In genomic region chr7:44373460-44373859, GRCm38 (mm10) we compare ENCODE assay signal across 8 mouse cellular contexts. TPM values are rescaled to one million over a fixed set of nuclear protein-coding genes. Genes with fewer than 3 reads are reported as not detected.
DNase-seq lines count a peak whose midpoint lies in the region; ATAC-seq and TF ChIP-seq lines count a peak whose summit lies in the region.

No protein-coding gene starts in this region.

- TF ChIP-seq CTCF in testis, adult 2 months (IDR thresholded peaks at IDR 0.05; ENCODE audit: control insufficient read depth, insufficient read depth, insufficient replicate concordance, low read depth, low read length) = no peak

- H3K4me3 ChIP-seq in testis, adult 2 months (ENCODE audit: control insufficient read depth, low read depth, low read length) = peak overlapping the region; percentile 87
- H3K4me3 ChIP-seq in liver, embryonic 13.5 days (replicated peaks) = peak overlapping the region; percentile 65

- no peak overlapping the region for H3K27ac ChIP-seq in testis, adult 2 months (ENCODE audit: control insufficient read depth, insufficient read depth, low read depth, low read length)
- H3K27ac ChIP-seq in liver, embryonic 13.5 days = no peak overlapping the region

- peak overlapping the region; percentile 44 for H3K9ac ChIP-seq in liver, embryonic 13.5 days

- H3K4me1 ChIP-seq in testis, adult 2 months (ENCODE audit: control insufficient read depth, insufficient read depth, low read length) = peaks cover 16% of the 10 kb centered on the region
- H3K4me1 ChIP-seq in liver, embryonic 13.5 days (replicated peaks) = peaks cover 25% of the 10 kb centered on the region

- no peaks in the 10 kb centered on the region for H3K9me3 ChIP-seq in liver, embryonic 13.5 days (replicated peaks)

- peak; percentile 44 for ATAC-seq in frontal cortex, adult (ENCODE audit: low TSS enrichment)
- ATAC-seq in liver, embryonic 13.5 days (ENCODE audit: low read depth) = peak; percentile 7; the same call in 1 of the 2 replicates

- H3K27me3 ChIP-seq in testis, adult 2 months (ENCODE audit: control insufficient read depth, insufficient read depth, low read length) = no peaks in the 10 kb centered on the region
- peaks cover 3% of the 10 kb centered on the region; the same call in 1 of the 2 replicates for H3K27me3 ChIP-seq in liver, embryonic 13.5 days

- no peak for TF ChIP-seq POLR2A in testis, adult 2 months (IDR thresholded peaks at IDR 0.05; ENCODE audit: control insufficient read depth, low read depth, low read length)

- no peaks in the 10 kb centered on the region for H3K36me3 ChIP-seq in testis, adult 2 months (ENCODE audit: control insufficient read depth, insufficient read depth, low read length)
- no peaks in the 10 kb centered on the region for H3K36me3 ChIP-seq in liver, embryonic 13.5 days

- WGBS in liver, embryonic 13.5 days (ENCODE audit: insufficient replicate concordance) = 10% methylated on average over 7 of the region's 7 CpGs

- no peak for DNase-seq in frontal cortex, postnatal 25 days (ENCODE audit: low spot score in 2 of 2)
- no peak for DNase-seq in testis, postnatal 14 days (ENCODE audit: low spot score)
- no peak for DNase-seq in liver, embryonic 13.5 days
- no peak for DNase-seq in urinary bladder, adult 2 months (ENCODE audit: low spot score)
- no peak for DNase-seq in layer of hippocampus, adult 11-12 months (ENCODE audit: low spot score)
- no peak for DNase-seq in adipocyte (ENCODE audit: low spot score)

- peak overlapping the region; percentile 82 for H3K4me2 ChIP-seq in liver, embryonic 13.5 days

RNA-seq across cellular contexts. Expression of gene Syt3, which starts 10.4 kb away (rescaled TPM):
- 2.0 TPM in 2 replicates for polyA plus RNA-seq in testis, adult 2 months (2012; rRNA removed)
- 0.03 and 0.09 TPM in 2 replicates for polyA plus RNA-seq in liver, embryonic 13.5 days (2015; fragmentation: Nextera tagmentation; extraction: Ambion mirVana)
- 4.1 and 4.3 TPM in 2 replicates for polyA plus RNA-seq in urinary bladder, adult 2 months (2012; rRNA removed)

RNA-seq across cellular contexts. Expression of gene 1700008O03Rik, which starts 12.2 kb away (rescaled TPM):
- 112 and 131 TPM in 2 replicates for polyA plus RNA-seq in testis, adult 2 months (2012; rRNA removed)
- 0.18 TPM in 1 of 2 replicates, not detected in the other for polyA plus RNA-seq in liver, embryonic 13.5 days (2015; fragmentation: Nextera tagmentation; extraction: Ambion mirVana)
- polyA plus RNA-seq in urinary bladder, adult 2 months (2012; rRNA removed) = 1.4 and 1.5 TPM in 2 replicates

RNA-seq across cellular contexts. Expression of gene Lrrc4b, which starts 55.4 kb away (rescaled TPM):
- 0.46 and 0.55 TPM in 2 replicates for polyA plus RNA-seq in testis, adult 2 months (2012; rRNA removed)
- not detected in 2 replicates for polyA plus RNA-seq in liver, embryonic 13.5 days (2015; fragmentation: Nextera tagmentation; extraction: Ambion mirVana)
- 1.7 and 2.3 TPM in 2 replicates for polyA plus RNA-seq in urinary bladder, adult 2 months (2012; rRNA removed)

Comparison
In these comparisons a context has a peak if more than half of its experiments do, and no peak if none do; other contexts are left out.
1. RNA of gene 1700008O03Rik, which starts 12.2 kb away (polyA plus RNA-seq): 112 to 131 TPM in testis, adult 2 months; 1.4 to 1.5 TPM in urinary bladder, adult 2 months and 0.18 TPM in liver, embryonic 13.5 days; every median in the first group is over 10 times any median in the second.